Mouse (Mus musculus) frontal cortex, postnatal 36 days (tissue): ENCODE results near the gene Stat6.
A peak's percentile ranks its signal among the peaks of the same experiment; 100 is the strongest.
"Not testable (repeated sequence)": the region's sequence is repeated elsewhere in the genome, so short reads cannot be mapped to it uniquely, and the experiment has no call there.

Experiments used
- DNase-seq, 2 experiments: peaks; one replicate each; pipeline ENCODE4 v3.0.0; 2022; ENCODE audit warnings: low spot score in 2 of 2

Stat6 gene

GRCm38 (mm10) chr10:127645791-127646190 is 3.0 kb downstream of the Stat6 start:
- no peak for DNase-seq

DNA sequence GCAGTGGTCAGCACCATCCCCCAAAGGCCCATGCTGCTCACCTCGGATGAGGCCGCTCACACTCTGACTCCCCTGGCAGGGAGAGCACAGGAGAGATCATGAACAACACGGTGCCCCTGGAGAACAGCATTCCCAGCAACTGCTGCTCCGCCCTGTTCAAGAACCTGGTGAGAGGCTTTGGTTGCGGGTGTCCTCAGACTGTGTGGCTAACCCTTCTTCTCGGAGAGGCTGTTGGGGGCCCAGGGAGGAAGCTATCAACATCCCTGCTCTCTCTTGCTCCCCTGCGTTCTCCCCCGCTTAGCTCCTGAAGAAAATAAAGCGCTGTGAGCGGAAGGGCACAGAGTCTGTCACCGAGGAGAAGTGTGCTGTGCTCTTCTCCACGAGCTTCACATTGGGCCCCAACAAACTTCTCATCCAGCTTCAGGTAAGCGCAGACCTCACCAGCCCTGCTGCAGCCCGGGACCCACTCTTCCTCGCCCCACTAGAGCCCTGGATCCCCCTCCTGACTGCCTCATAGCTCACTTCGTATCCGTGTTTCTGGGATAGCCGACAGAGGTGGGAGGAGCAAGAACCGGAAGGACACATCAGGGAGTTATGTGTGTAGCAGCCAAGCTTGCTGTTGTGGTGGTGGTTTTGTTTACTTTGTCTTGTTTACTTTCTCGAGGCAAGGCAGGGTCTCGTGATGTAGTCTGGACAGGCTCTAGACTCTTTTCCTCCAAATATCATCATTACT is 10.3 kb downstream of the Stat6 start:
- no peak for DNase-seq

DNA sequence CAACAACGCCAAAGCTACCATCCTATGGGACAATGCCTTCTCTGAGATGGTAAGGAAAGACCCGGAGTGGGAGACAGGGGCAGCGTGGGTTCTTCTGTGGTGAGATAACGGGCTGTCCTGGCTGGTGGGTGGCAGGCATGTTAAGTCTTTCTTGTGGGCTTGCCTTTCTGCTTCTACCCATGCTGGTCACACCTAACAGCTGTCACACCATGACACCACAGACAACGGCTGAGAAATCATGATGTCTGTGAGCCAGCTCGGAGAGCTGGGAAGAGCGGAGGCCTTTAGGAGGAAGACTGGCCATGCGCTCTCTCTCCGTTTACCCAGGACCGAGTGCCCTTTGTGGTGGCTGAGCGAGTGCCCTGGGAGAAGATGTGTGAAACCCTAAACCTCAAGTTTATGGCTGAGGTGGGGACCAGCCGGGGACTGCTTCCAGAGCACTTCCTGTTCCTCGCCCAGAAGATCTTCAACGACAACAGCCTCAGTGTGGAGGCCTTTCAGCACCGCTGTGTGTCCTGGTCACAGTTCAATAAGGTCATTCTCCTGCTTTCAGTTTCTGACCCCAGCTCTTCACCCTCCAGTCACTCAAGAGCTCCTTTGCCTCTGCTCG is 12.3 kb downstream of the Stat6 start:
- no peak for DNase-seq

DNA sequence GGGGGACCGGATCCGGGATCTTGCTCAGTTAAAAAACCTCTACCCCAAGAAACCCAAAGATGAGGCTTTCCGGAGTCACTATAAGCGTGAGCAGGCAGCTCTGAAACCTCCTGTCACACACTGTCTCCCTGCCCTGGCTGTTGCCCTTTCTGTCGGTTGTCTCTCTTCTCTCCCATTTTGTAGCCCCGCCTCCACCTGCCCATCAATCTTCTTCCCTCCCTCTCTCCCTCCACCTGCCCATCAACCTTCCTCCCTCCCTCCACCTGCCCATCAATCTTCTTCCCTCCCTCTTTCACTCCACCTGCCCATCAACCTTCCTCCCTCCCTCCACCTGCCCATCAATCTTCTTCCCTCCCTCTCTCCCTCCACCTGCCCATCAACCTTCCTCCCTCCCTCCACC is 14.8 kb downstream of the Stat6 start:
- not testable (repeated sequence) for DNase-seq

DNA sequence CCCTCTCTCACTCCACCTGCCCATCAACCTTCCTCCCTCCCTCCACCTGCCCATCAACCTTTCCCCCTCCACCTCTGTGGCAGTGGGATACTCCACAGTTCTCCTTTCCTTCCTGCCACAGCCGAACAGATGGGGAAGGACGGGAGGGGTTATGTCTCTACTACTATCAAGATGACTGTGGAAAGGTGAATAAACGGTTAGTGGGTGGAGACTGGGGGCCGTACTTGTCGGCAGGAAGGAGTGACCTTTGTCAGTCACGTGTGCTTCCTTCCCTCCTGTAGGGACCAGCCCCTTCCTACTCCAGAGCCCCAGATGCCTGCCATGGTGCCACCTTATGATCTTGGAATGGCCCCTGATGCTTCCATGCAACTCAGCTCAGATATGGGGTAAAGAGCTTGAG is 15.3 kb downstream of the Stat6 start:
- DNase-seq = no peak

GRCm38 (mm10) chr10:127659551-127659950 is 16.8 kb downstream of the Stat6 start:
- DNase-seq = no peak

DNA sequence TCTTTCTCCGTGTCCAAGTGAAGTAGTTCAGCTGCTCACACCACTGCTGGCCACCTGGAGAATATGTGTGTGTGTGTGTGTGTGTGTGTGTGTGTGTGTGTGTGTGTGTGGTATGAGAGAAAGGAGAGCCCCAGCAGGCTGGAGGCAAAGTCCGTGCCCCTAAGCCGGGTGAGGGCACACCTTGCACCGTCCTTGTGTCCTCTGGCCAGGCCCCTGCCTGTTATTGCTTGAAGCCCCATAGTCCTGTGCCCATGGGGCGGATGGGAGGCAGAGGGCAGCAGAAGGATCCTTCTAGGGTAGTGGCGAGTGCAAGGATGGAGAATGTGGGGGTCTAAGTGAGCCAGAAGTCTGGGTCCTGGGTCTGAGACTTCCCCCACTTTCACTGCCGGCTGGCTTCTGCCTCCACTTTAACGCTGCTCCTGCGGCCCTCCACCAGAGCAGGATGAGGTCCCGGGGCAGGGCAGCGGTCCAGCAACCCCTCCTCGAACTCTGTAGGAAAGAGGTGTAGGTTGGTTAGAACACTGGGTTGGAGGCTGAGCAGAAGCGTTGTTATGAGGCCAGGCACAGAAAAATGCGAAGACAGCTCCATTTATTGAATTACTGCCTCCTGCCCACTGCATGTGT is 18.6 kb downstream of the Stat6 start:
- peak in 1 of 2 experiments; percentile 19 for DNase-seq

DNA sequence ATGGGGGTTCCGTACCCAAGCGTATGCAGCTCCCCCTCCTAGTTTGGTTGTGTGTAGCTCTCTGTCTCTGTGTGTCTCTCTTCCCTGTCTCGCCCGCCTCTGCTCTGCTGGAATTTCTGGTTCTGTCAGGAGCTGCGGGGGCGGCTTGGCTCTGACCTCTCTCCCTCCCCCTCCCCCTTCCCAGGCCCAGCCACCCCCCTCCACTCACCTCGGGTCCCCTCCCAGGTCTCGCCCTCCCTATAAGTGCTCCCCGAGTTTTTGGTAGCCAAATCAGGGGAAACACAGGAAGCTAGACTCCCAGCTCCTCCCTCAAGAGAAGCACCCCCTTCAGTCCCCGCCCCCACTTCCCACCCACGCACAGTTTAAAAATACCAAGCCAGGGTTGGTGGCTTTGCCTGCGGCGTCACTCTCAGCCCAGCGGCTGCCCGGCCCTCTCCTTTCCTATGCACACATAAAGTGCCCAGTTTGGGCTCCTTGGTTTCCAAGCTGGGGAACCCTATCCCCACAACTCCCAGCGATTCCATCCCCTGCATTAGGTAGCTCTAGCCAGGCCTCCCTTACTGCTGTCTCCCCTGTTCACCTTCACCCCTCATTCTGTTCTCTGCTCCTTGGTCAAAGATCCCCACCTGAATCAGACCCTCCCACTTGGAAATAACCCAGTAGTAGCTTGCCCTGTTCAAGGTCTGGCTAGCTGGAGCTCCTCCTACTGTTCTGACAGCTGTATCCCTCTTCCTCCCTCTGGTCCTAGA is 19.3 kb downstream of the Stat6 start:
- peak; percentile 54 to 66 for DNase-seq

GRCm38 (mm10) chr10:127662666-127663253 is 20.0 kb downstream of the Stat6 start:
- peak in 1 of 2 experiments; percentile 45 for DNase-seq

GRCm38 (mm10) chr10:127663590-127663989 is 20.8 kb downstream of the Stat6 start:
- no peak for DNase-seq

GRCm38 (mm10) chr10:127664166-127664565 is 21.4 kb downstream of the Stat6 start:
- DNase-seq = peak in 1 of 2 experiments; percentile 22

- DNase-seq = peak in 1 of 2 experiments; percentile 15
Observed at GRCm38 (mm10) chr10:127664891-127665290, 22.1 kb downstream of the Stat6 start.

DNA sequence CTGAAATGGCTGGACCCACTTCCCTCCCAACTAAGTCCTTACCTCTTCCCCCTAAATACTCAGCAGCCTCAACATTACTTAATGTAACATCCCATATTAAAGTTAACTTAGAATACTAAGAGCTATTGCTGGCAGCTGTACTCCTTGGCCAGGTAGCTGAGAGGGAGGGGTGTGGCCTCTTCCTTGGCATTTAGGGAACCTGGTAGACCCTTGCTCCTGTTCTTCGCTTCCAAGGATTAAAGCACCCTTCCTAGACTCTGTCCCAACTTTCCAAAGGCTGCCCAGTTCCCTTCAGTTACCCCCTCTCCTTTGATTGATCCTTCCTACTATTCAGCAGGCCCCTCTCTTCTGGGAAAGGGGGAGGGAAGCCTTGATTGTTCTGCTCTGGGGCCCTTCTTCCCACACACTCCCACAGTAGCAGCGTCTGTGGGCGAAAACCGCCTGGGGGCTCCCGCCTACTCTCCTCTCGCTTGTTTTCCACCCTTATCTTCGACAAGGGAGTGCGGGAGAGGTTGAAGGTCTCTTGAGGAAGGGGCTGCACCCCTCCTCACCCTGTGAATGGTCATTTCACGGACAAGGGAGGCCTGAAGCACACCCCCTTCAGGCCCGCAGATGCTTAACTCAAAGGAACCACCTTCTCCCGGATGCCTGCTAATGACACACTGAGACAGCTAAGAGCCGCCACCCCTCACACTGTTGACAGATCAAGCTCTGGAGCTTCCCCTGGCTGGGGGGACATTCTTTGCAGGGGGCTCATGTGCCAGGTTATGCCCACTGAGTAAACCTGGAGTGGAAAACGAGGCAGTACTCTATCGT is 22.8 kb downstream of the Stat6 start:
- DNase-seq = peak in 1 of 2 experiments; percentile 33

DNA sequence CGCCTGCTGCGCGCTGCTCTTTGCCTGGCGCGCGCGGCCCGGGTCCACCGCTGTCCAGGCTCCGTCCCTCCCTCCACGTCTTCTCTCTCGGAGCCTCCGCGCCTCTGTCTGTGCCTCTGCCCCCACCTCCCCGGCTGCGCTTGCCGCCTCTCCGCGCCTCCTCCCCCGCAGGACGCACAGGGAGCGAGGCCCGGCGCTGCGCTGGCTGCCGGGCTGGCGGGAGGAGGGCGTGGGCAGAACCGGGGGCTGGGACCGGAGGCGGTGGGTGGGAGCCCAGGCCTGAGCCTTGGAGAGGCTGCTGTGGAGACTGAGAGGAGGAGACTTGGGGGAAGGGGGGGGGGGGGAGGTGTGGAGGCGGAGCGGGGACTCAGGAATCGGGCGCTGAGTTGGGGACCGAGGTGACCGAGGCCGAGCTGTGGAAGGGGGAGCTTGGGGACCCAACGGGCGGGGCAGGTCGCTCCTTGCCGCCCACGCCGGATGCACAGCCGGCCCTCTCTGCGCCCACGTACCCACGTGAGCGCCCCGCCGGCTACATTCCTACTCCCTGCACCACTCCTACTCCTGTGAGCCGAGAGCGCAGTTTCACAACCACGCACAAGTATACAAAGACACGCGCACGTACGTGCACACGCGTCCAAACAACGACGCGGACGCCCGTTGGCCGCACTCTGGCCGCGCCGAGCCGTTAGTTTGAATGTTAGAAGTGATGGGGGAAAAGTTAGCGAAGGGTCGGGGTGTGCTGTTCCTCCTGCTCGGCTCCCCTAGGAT is 23.9 kb downstream of the Stat6 start, which contains the start of gene Nemp1:
TSS of gene Nemp1 (plus strand) at position 401 of the 768 bp plus-strand sequence.
- peak; percentile 73 for DNase-seq

DNA sequence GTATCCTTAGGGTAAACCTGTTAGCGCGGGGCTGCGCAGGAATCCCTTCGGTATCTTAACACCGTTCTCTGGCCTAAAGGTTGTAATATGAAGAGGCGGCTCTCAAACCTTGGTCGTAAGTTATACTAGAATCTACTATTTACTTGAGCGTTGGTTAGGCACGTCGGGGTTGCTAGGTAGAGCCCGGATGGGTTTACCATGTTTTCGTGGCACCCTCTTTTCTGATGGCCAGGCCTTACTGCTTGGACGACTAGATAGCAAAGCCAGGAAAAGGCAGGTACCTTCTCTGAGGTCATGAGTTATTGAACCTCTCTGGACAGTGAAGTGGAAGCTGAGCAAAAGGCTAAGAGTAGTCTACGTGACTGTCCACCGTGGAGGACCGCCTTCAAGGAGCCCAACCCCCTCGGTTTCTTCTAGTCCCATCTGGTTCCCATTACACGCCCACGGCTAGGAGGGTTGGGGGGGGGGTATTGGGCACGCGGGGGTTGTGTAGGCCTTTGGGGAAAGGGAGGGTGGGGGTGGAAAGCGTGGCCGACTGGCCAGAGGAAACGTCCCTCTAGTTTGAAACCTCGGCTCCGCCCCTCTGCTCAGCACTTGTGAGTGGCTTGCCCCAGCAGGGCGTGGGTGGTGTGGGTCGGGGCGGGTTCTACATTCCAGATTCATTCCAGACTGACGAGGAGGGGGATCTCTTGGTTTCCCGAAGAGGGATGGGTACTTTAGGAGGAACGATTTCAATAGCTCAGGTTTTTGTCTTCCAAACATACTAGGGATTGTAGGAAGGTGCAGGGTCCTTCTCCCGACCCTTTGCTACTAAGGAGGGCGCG is 24.7 kb downstream of the Stat6 start:
- peak; percentile 68 for DNase-seq

- peak; percentile 77 to 81 for DNase-seq
Observed at GRCm38 (mm10) chr10:127668093-127669050, 25.6 kb downstream of the Stat6 start, which contains the start of gene Nab2. Gene Nab2, minus strand, starts transcription at chr10:127668568.

GRCm38 (mm10) chr10:127669170-127669569 is 26.4 kb downstream of the Stat6 start:
- peak; percentile 50 to 72 for DNase-seq

DNA sequence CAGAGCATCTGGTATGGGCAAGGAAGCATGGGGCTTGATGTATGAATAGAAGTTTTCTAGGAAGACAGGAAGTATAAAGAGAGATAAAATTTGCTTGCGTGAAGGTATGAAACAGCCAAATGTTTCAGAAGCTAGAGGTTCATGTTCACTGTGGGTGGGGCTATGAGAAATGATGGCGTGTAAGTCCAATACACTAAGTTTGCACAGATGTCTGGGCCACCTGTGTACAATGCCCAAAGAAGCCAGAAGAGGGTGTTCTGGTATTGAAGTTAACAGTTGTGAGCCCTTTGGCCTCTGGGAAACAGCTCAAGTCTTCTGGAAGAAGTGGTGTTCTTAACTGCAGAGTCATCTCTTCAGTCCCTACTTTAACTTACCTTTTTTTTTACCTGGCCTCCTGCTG is 27.4 kb downstream of the Stat6 start:
- no peak for DNase-seq
